Mouse (Mus musculus): ENCODE measurements around the gene Eif4ebp2.

The Eif4ebp2 gene

GRCm38 (mm10) chr10:61383021-61383714, 69.3 kb downstream of the Eif4ebp2 start, which contains the start of gene Pald1:
Gene Pald1 (minus strand): TSS chr10:61383530.
- DNase-seq (ENCODE audit: low read depth) = peak; percentile 93

- peak; percentile 13 for DNase-seq (ENCODE audit: low read depth)
Observed at GRCm38 (mm10) chr10:61382281-61382731, 70.2 kb downstream of the Eif4ebp2 start.

- DNase-seq (ENCODE audit: low read depth) = no peak
Observed at GRCm38 (mm10) chr10:61381823-61382222, 70.6 kb downstream of the Eif4ebp2 start.

- peak; percentile 42 for DNase-seq (ENCODE audit: low read depth)
Observed at GRCm38 (mm10) chr10:61380186-61380585, 72.3 kb downstream of the Eif4ebp2 start.

- no peak for DNase-seq (ENCODE audit: low read depth)
Observed at GRCm38 (mm10) chr10:61379340-61380040, 73.0 kb downstream of the Eif4ebp2 start.

GRCm38 (mm10) chr10:61378698-61379097, 73.8 kb downstream of the Eif4ebp2 start:
- DNase-seq (ENCODE audit: low read depth) = no peak
